Mouse (Mus musculus): ENCODE measurements around the gene Plekhm3.

The Plekhm3 gene

GRCm38 (mm10) chr1:64779415-64779814, 177.2 kb downstream of the Plekhm3 start:
- no peak for DNase-seq (ENCODE audit: low spot score in 2 of 2)

DNA sequence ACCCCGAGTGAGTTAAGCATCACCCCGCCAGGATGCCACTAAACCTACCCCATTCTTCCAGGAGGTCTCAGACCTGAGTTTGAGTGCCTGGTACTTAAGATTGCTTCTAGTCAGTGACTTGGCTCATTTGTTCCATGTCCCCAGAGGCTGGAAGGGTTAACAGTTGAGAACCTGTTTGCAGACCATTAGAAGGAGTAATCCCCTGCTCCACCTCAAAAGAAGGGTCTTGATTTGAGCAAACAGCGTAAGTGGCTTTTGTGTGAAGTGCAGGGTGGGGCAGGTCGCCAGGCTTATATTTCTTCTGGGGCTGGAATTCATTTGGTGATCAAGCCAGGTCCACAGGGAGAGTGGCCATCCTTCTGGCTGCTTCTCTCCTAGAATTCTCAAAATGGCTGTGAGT, 183.3 kb downstream of the Plekhm3 start:
- no peak for DNase-seq (ENCODE audit: low spot score in 2 of 2)

GRCm38 (mm10) chr1:64770169-64770568, 186.5 kb downstream of the Plekhm3 start:
- no peak for DNase-seq (ENCODE audit: low spot score in 2 of 2)

DNA sequence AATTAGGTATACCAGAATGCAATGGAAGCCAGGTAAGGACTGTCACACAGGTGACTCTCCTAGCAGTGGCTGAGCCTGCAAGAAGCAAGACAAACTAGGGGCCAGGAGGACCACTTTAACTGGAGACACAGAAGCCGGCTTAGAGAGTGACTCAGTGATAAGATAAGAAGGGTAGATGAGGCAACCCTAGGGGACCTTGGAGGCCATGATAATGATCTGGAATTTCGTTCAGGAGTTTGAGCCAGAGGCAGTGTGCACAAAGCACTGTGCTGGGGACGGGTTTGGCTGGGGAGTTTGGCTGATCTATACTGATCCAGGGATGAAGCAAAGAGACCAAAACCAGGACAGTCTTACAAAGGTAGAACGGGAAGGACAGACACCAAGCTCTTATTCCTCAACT, 195.0 kb downstream of the Plekhm3 start:
- no peak for DNase-seq (ENCODE audit: low spot score in 2 of 2)

DNA sequence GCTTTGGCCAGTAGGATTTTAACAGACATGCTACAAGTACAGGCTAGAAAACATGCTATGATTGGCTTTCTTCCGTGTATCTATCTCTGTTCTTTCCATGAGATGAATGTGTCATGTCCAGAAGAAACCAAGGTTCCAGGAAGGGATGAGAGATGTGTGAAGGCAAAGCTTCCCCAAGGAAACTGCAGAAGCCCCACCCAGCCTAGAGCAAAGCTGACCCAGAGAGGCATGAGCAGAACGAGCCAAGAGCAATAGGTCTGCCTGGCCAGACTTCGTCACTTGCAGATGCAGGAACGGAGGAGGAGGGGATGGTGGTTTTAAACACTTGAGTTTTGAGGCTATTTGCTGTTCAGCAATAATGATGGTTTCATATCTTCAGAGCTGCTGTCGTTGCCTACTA, 198.9 kb downstream of the Plekhm3 start:
- DNase-seq (ENCODE audit: low spot score in 2 of 2): no peak

GRCm38 (mm10) chr1:64757254-64757653, 199.4 kb downstream of the Plekhm3 start:
- no peak for DNase-seq (ENCODE audit: low spot score in 2 of 2)

DNA sequence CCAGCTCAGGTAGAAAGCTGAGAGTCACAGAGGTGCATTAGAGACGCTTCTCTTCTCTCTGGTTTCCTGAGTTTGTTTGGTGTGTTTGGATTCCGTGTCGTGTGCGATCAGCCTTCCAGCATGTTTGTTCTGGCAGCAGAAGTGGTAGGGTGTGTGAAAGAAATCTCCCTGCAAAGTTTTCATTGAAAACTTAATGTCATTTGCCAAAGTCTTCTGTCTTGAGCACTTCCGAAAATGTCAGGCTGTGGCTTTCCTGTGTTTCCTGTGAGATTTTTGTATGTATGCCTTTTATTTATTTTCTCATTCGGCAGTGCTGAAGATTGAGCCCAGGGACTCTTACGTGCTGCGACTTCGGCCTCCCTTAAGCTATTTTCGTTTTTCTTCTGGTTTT, 200.0 kb downstream of the Plekhm3 start:
- DNase-seq (ENCODE audit: low spot score in 2 of 2): no peak

- DNase-seq (ENCODE audit: low spot score in 2 of 2): no peak
Observed at GRCm38 (mm10) chr1:64755971-64756639, 200.5 kb downstream of the Plekhm3 start.

DNA sequence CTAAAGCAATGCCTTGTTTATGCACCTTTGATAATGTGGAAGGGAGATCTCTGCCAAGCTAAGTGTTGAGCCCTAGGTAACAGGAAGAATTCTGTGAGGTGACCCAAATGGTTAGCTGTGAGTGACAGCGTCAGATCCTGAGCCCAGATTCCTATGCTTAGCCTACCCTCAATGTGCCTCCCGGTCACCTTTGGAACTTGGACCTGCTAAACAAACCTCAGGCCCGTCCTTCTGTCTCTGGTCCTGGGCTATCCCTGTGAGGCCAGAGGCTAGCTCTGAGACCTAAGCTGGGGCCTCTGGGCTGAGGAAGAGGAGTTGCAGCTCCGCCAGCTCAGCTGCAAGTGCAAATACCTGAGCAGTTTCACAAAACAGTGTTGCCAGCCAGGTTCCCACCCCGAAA, 202.0 kb downstream of the Plekhm3 start:
- DNase-seq (ENCODE audit: low spot score in 2 of 2): no peak

- DNase-seq (ENCODE audit: low spot score in 2 of 2): no peak
Observed at GRCm38 (mm10) chr1:64753668-64754067, 203.0 kb downstream of the Plekhm3 start.

- DNase-seq (ENCODE audit: low spot score in 2 of 2): no peak
Observed at GRCm38 (mm10) chr1:64753109-64753508, 203.5 kb downstream of the Plekhm3 start.

DNA sequence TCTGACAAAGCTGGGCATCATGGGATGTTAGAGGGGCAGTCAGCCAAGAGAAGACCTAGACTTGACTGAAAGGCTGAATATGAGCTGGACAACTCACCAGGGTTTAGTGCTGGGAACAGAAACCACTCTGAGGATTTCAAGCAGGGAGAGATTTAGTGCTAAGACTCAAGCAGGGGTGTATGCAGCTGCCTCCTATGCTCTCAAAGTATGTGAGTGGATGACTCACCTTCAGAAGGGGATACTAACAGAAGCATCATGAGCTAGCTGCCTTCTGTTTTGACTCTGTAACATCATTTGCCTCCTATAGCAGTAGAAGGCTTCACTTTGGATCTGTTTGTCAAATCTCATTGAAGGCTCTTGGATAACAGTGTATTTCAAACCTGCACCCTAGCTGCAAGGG, 212.0 kb downstream of the Plekhm3 start:
- no peak for DNase-seq (ENCODE audit: low spot score in 2 of 2)

- no peak for DNase-seq (ENCODE audit: low spot score in 2 of 2)
Observed at GRCm38 (mm10) chr1:64742741-64743408, 213.7 kb downstream of the Plekhm3 start.

GRCm38 (mm10) chr1:64738661-64739082, 218.0 kb downstream of the Plekhm3 start:
- DNase-seq (ENCODE audit: low spot score in 2 of 2): no peak

DNA sequence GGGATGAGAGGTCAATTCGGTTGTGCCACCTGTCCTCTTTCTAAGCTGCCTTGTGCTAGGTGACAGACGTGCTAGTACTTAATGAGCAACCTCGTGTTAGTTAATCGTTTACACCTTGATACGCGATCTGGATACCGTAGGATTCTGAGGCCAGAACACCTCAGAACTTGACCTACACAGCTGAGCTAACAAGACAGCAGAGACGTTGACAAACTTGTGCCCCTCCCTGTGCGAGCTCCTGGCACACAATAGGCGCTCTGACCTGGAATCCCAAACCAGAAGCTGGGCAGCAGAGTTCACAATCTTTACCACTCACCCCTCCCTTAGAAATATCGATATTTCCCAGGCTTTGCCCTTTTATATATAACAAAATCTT, 218.5 kb downstream of the Plekhm3 start:
- no peak for DNase-seq (ENCODE audit: low spot score in 2 of 2)

- DNase-seq (ENCODE audit: low spot score in 2 of 2): peak; percentile 59 to 80
Observed at GRCm38 (mm10) chr1:64737502-64738179, 219.0 kb downstream of the Plekhm3 start, which contains the start of gene Fzd5. Fzd5 (minus strand) TSS chr1:64737751.

GRCm38 (mm10) chr1:64736681-64737501, 219.7 kb downstream of the Plekhm3 start:
- peak in 1 of 2 experiments; percentile 22 for DNase-seq (ENCODE audit: low spot score in 2 of 2)

Measured in cerebellum, postnatal 4 days (tissue).